Comparison of ENCODE assay signal across 8 mouse cellular contexts in the genomic region with DNA sequence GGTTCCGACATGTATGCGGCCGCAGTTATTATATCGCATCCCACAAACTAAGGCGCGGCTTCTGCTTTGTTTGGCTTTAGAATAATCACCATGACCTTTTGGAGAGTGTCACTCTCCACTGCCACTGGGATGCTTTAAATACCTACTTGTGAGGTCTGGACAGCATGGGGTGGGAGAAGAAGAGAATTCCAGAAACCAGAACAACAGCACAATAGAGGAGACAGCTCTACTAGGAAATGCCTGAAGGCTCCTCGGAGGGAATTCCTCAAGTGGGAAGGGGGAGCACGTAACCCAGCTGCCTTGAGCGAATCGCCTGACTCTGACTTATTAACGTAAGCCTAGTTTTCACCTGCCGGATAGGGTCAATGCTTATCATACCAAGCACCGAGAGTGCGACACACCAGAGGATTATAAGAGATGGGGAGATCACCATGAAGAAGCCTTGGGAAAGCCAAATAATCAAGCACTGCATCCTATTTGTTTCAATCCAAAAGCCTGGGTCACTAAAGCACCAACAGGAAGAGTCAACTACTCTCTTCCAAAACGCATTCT.
DNase-seq lines count a peak whose midpoint lies in the region; ATAC-seq and TF ChIP-seq lines count a peak whose summit lies in the region.
"Had no signal": no experiment of that assay in that cellular context is flagged by ENCODE, and none has a peak within 500 bp of the region (broad histone marks: within the 10 kb centered on the region; RNA-seq: fewer than 3 reads in every experiment).

No protein-coding gene starts in this region.

- TF ChIP-seq CTCF in ES-Bruce4 (IDR thresholded peaks at IDR 0.05; ENCODE audit: low read depth, low read length), result no peak

- H3K4me1 ChIP-seq in ES-Bruce4 (ENCODE audit: control insufficient read depth, insufficient read depth, low read length), result peaks cover 3% of the 10 kb centered on the region
- H3K4me1 ChIP-seq in hindbrain, embryonic 11.5 days (replicated peaks; ENCODE audit: control insufficient read depth, insufficient read depth, low read length), result peaks cover 15% of the 10 kb centered on the region
- H3K4me1 ChIP-seq in midbrain, embryonic 13.5 days (replicated peaks), result peaks cover 51% of the 10 kb centered on the region

- peak overlapping the region; percentile 26; the same call in 1 of the 2 replicates for H3K4me3 ChIP-seq in ES-Bruce4 (ENCODE audit: low read depth, low read length)
- H3K4me3 ChIP-seq in hindbrain, embryonic 11.5 days (ENCODE audit: low read depth, low read length), result no peak overlapping the region
- peak overlapping the region; percentile 6; the same call in 1 of the 2 replicates for H3K4me3 ChIP-seq in midbrain, embryonic 13.5 days (replicated peaks)
- H3K4me3 ChIP-seq: erythroblast, embryonic 14.5 days had no signal

- peak overlapping the region; percentile 18; the same call in 1 of the 2 replicates for H3K9ac ChIP-seq in ES-Bruce4 (ENCODE audit: low read depth, poor library complexity, severe bottlenecking)
- 0 out of 2 replicates have a peak overlapping the region, but pooled peaks have one; percentile 25 for H3K9ac ChIP-seq in hindbrain, embryonic 11.5 days (ENCODE audit: low read depth, low read length)
- H3K9ac ChIP-seq in midbrain, embryonic 13.5 days (replicated peaks), result no peak overlapping the region

- DNase-seq in ZHBTc4 (ENCODE audit: low read depth, low spot score), result peak; percentile 89
- peak; percentile 33 for DNase-seq in hindbrain, embryonic 11.5 days (ENCODE audit: low spot score)
- DNase-seq in left cerebral cortex, adult 18-20 months (ENCODE audit: low spot score in 2 of 2), result no peak
- no peak for DNase-seq in ovary, postnatal 10 days (ENCODE audit: low spot score)
- DNase-seq in right cerebral cortex, adult 18-20 months, result no peak

- no peaks in the 10 kb centered on the region for H3K9me3 ChIP-seq in ES-Bruce4 (replicated peaks; ENCODE audit: control insufficient read depth, insufficient read depth, low read length, poor library complexity, severe bottlenecking)
- no peaks in the 10 kb centered on the region for H3K9me3 ChIP-seq in hindbrain, embryonic 11.5 days (ENCODE audit: control insufficient read depth, low read length)
- no peaks in the 10 kb centered on the region for H3K9me3 ChIP-seq in midbrain, embryonic 13.5 days

- ATAC-seq in hindbrain, embryonic 11.5 days (ENCODE audit: low FRiP score), result peak; percentile 26; the same call in 1 of the 2 replicates
- no peak for ATAC-seq in midbrain, embryonic 13.5 days

- WGBS in hindbrain, embryonic 11.5 days, result 22% methylated on average over 15 of the region's 15 CpGs
- WGBS in midbrain, embryonic 13.5 days, result 9% methylated on average over 15 of the region's 15 CpGs

- peak overlapping the region; percentile 78 for H3K27ac ChIP-seq in ES-Bruce4 (ENCODE audit: insufficient read depth, low read length)
- H3K27ac ChIP-seq in hindbrain, embryonic 11.5 days (ENCODE audit: low read depth, low read length), result no peak overlapping the region
- H3K27ac ChIP-seq in midbrain, embryonic 13.5 days, result no peak overlapping the region

- H3K27me3 ChIP-seq in ES-Bruce4 (ENCODE audit: control insufficient read depth, insufficient read depth, low read length, poor library complexity, severe bottlenecking), result no peaks in the 10 kb centered on the region
- no peaks in the 10 kb centered on the region for H3K27me3 ChIP-seq in hindbrain, embryonic 11.5 days (ENCODE audit: control insufficient read depth, insufficient read depth, low read length)
- H3K27me3 ChIP-seq in midbrain, embryonic 13.5 days, result 0 out of 2 replicates have a peak, but pooled peaks cover 10% of the 10 kb centered on the region

- TF ChIP-seq EP300 in ES-Bruce4 (IDR thresholded peaks at IDR 0.05; ENCODE audit: insufficient read depth, low read depth, low read length), result peak; percentile 87

- TF ChIP-seq POLR2A in ES-Bruce4 (IDR thresholded peaks at IDR 0.05; ENCODE audit: insufficient read depth, low read length), result no peak

- H3K4me2 ChIP-seq in hindbrain, embryonic 11.5 days (replicated peaks; ENCODE audit: low read depth, low read length), result peak overlapping the region; percentile 39
- peak overlapping the region; percentile 44 for H3K4me2 ChIP-seq in midbrain, embryonic 13.5 days (replicated peaks)

- H3K36me3 ChIP-seq in ES-Bruce4 (ENCODE audit: control insufficient read depth, insufficient read depth, low read length, poor library complexity, severe bottlenecking), result no peaks in the 10 kb centered on the region; the same call in 1 of the 2 replicates
- no peaks in the 10 kb centered on the region for H3K36me3 ChIP-seq in hindbrain, embryonic 11.5 days (ENCODE audit: control insufficient read depth, insufficient read depth, low read length)
- H3K36me3 ChIP-seq in midbrain, embryonic 13.5 days, result no peaks in the 10 kb centered on the region

Comparison
In these comparisons a context has a peak if more than half of its experiments do, and no peak if none do; other contexts are left out.
1. DNase-seq: peak in ZHBTc4 (single experiment) and hindbrain, embryonic 11.5 days (single experiment); none in left cerebral cortex, adult 18-20 months (0 of 2), ovary, postnatal 10 days (single experiment) and right cerebral cortex, adult 18-20 months (single experiment).